Mouse (Mus musculus) kidney, postnatal 4 days (tissue): ENCODE results near the gene Pigq.

Experiments used
- DNase-seq, 2 experiments: peaks; one replicate each; pipeline ENCODE4 v3.0.0; 2021; ENCODE audit warnings: mixed read lengths in 2 of 2

Gene Pigq

GRCm38 (mm10) chr17:25919786-25920642 is 24.7 kb downstream of the Pigq start:
- peak; percentile 100 for DNase-seq

GRCm38 (mm10) chr17:25919144-25919785 is 25.5 kb downstream of the Pigq start, which contains the start of gene Rab40c:
Gene Rab40c, minus strand, starts transcription at chr17:25919727.
- DNase-seq, result peak in 1 of 2 experiments; percentile 76

- no peak for DNase-seq
Observed at GRCm38 (mm10) chr17:25918037-25918750, 26.5 kb downstream of the Pigq start.

GRCm38 (mm10) chr17:25916931-25917647 is 27.6 kb downstream of the Pigq start:
- no peak for DNase-seq

GRCm38 (mm10) chr17:25914295-25914694 is 30.4 kb downstream of the Pigq start:
- no peak for DNase-seq

GRCm38 (mm10) chr17:25913877-25914275 is 30.9 kb downstream of the Pigq start:
- DNase-seq, result no peak

GRCm38 (mm10) chr17:25913186-25913876 is 31.4 kb downstream of the Pigq start:
- DNase-seq, result peak in 1 of 2 experiments; percentile 17

- DNase-seq, result no peak
Observed at GRCm38 (mm10) chr17:25911816-25912215, 32.9 kb downstream of the Pigq start.

GRCm38 (mm10) chr17:25907640-25908039 is 37.1 kb downstream of the Pigq start:
- DNase-seq, result no peak

- DNase-seq, result no peak
Observed at GRCm38 (mm10) chr17:25903061-25903460, 41.7 kb downstream of the Pigq start.

- DNase-seq, result no peak
Observed at GRCm38 (mm10) chr17:25900193-25900592, 44.5 kb downstream of the Pigq start.

GRCm38 (mm10) chr17:25895891-25896290 is 48.8 kb downstream of the Pigq start:
- DNase-seq, result peak in 1 of 2 experiments; percentile 30

- DNase-seq, result peak; percentile 70 to 77
Observed at GRCm38 (mm10) chr17:25895415-25895814, 49.3 kb downstream of the Pigq start.

- DNase-seq, result peak; percentile 76 to 83
Observed at GRCm38 (mm10) chr17:25893975-25894617, 50.6 kb downstream of the Pigq start.

GRCm38 (mm10) chr17:25888837-25889236 is 55.9 kb downstream of the Pigq start:
- DNase-seq, result no peak

- DNase-seq, result no peak
Observed at GRCm38 (mm10) chr17:25887467-25887866, 57.3 kb downstream of the Pigq start.

- no peak for DNase-seq
Observed at GRCm38 (mm10) chr17:25886806-25887205, 57.9 kb downstream of the Pigq start.

- DNase-seq, result peak in 1 of 2 experiments; percentile 56
Observed at GRCm38 (mm10) chr17:25885636-25886035, 59.1 kb downstream of the Pigq start.

- DNase-seq, result no peak
Observed at GRCm38 (mm10) chr17:25883824-25884223, 60.9 kb downstream of the Pigq start.

- no peak for DNase-seq
Observed at GRCm38 (mm10) chr17:25883268-25883667, 61.5 kb downstream of the Pigq start.

GRCm38 (mm10) chr17:25882306-25882705 is 62.4 kb downstream of the Pigq start:
- no peak for DNase-seq
